Mouse (Mus musculus) embryonic facial prominence, embryonic 11.5 days (tissue): ENCODE data around the gene Kif13a. TPM values are rescaled to one million over a fixed set of nuclear protein-coding genes. Genes with fewer than 3 reads are reported as not detected.
A peak's percentile ranks its signal among the peaks of the same experiment; 100 is the strongest.

Source experiments
- ATAC-seq: fragments of 200-750 bp; cut with Nextera tagmentation; replicated peaks from 2 replicates; pipeline ENCODE4 v1.8.0; 2017; ENCODE audit warnings: low read depth; ENCODE audit not compliant: insufficient number of reproducible peaks, low FRiP score, low TSS enrichment
- DNase-seq: peaks from one replicate; pipeline ENCODE4 v3.0.0-alpha.2; 2015; ENCODE audit warnings: low spot score
- H3K27ac ChIP-seq: fragments of 300-500 bp; sonication (generic); replicated peaks from 2 replicates; pipeline ENCODE4 v1.5.1; 2014; ENCODE audit warnings: mild to moderate bottlenecking, low read depth, low read length, control low read depth
- H3K27me3 ChIP-seq: fragments of 300-500 bp; sonication (generic); 2 replicates; pipeline ENCODE4 v1.6.1; 2014; ENCODE audit warnings: mild to moderate bottlenecking, low read length, moderate library complexity, mixed read lengths; ENCODE audit not compliant: control insufficient read depth, insufficient read depth
- H3K36me3 ChIP-seq: fragments of 300-500 bp; sonication (generic); replicated peaks from 2 replicates; pipeline ENCODE4 v1.6.1; 2014; ENCODE audit warnings: low read depth, mild to moderate bottlenecking, low read length, moderate library complexity, mixed read lengths; ENCODE audit not compliant: control insufficient read depth, insufficient read depth
- H3K4me1 ChIP-seq: fragments of 300-500 bp; sonication (generic); 2 replicates; pipeline ENCODE4 v1.6.1; 2014; ENCODE audit warnings: low read length, mixed read lengths; ENCODE audit not compliant: control insufficient read depth, insufficient read depth
- H3K4me2 ChIP-seq: fragments of 300-500 bp; sonication (generic); 2 replicates; pipeline ENCODE4 v1.6.1; 2014; ENCODE audit warnings: low read depth, mild to moderate bottlenecking, control low read depth, low read length, moderate library complexity
- H3K4me3 ChIP-seq: fragments of 300-500 bp; sonication (generic); 2 replicates; pipeline ENCODE4 v1.5.1; 2014; ENCODE audit warnings: low read depth, low read length, control low read depth
- H3K9ac ChIP-seq: fragments of 300-500 bp; sonication (generic); replicated peaks from 2 replicates; pipeline ENCODE4 v1.6.1; 2014; ENCODE audit warnings: mild to moderate bottlenecking, control low read depth, low read length
- H3K9me3 ChIP-seq: fragments of 300-500 bp; sonication (generic); replicated peaks from 2 replicates; pipeline ENCODE4 v1.6.1; 2016; ENCODE audit warnings: mild to moderate bottlenecking, low read length, inconsistent platforms, mixed read lengths; ENCODE audit not compliant: control insufficient read depth
- WGBS: fragments of 180-500 bp; shearing (Covaris S2); extraction: QIAGEN DNeasy Blood & Tissue Kit; methylation state at CpG from one replicate; pipeline ENCODE4 v1.1.7; 2014; 5-methylcytosine and 5-hydroxymethylcytosine counted together
- polyA plus RNA-seq: library from polyadenylated mRNA; unstranded; fragments of >200 nt; fragmentation: Nextera tagmentation; extraction: Ambion mirVana; gene quantifications from 2 replicates; pipeline ENCODE4 v1.2.1, GENCODE M21; 2014

Kif13a gene
- polyA plus RNA-seq, 1 experiment from 2014 or later, result 19.1 TPM

- no peaks in the 10 kb centered on the region for H3K9me3 ChIP-seq
- DNase-seq, result no peak
- H3K36me3 ChIP-seq, result no peaks in the 10 kb centered on the region
- no peaks in the 10 kb centered on the region for H3K27me3 ChIP-seq
- no peaks in the 10 kb centered on the region for H3K4me1 ChIP-seq
- H3K27ac ChIP-seq, result no peak overlapping the region
- no peak overlapping the region for H3K4me3 ChIP-seq
- no peak overlapping the region for H3K9ac ChIP-seq
- no peak overlapping the region for H3K4me2 ChIP-seq
- no peak for ATAC-seq
- WGBS, result 94% methylated on average over 4 of the region's 4 CpGs
These were observed 106.4 kb downstream of the Kif13a start for GRCm38 (mm10) chr13:46823271-46823670.

GRCm38 (mm10) chr13:46822200-46822599 is 107.5 kb downstream of the Kif13a start:
- no peak overlapping the region for H3K27ac ChIP-seq
- no peaks in the 10 kb centered on the region for H3K4me1 ChIP-seq
- H3K9me3 ChIP-seq, result no peaks in the 10 kb centered on the region
- WGBS, result 86% methylated on average over 8 of the region's 8 CpGs
- DNase-seq (no peak), ATAC-seq (no peak)
- H3K36me3 ChIP-seq, result no peaks in the 10 kb centered on the region
- H3K4me2 ChIP-seq, result no peak overlapping the region
- no peaks in the 10 kb centered on the region for H3K27me3 ChIP-seq
- no peak overlapping the region for H3K9ac ChIP-seq
- H3K4me3 ChIP-seq, result no peak overlapping the region

GRCm38 (mm10) chr13:46819729-46820223 is 109.9 kb downstream of the Kif13a start:
- ATAC-seq (no peak), DNase-seq (peak; percentile 38)
- Histone ChIP-seq H3K27ac (no peak overlapping the region), H3K9ac (no peak overlapping the region), H3K36me3 (no peaks in the 10 kb centered on the region), H3K4me2 (no peak overlapping the region), H3K4me1 (no peaks in the 10 kb centered on the region), H3K4me3 (no peak overlapping the region), H3K27me3 (no peaks in the 10 kb centered on the region), H3K9me3 (no peaks in the 10 kb centered on the region)
- WGBS, result 78% methylated on average over 13 of the region's 13 CpGs

GRCm38 (mm10) chr13:46819202-46819728 is 110.4 kb downstream of the Kif13a start:
- Histone ChIP-seq H3K36me3 (no peaks in the 10 kb centered on the region), H3K4me2 (no peak overlapping the region), H3K27ac (no peak overlapping the region), H3K9ac (no peak overlapping the region), H3K9me3 (no peaks in the 10 kb centered on the region), H3K4me3 (no peak overlapping the region), H3K4me1 (no peaks in the 10 kb centered on the region), H3K27me3 (no peaks in the 10 kb centered on the region)
- WGBS, result 79% methylated on average over 8 of the region's 8 CpGs
- DNase-seq (peak; percentile 14), ATAC-seq (no peak)

- Histone ChIP-seq H3K36me3 (no peaks in the 10 kb centered on the region; the same call in 1 of the 2 replicates), H3K4me2 (no peak overlapping the region), H3K27me3 (no peaks in the 10 kb centered on the region), H3K4me1 (no peaks in the 10 kb centered on the region), H3K9ac (no peak overlapping the region), H3K9me3 (no peaks in the 10 kb centered on the region), H3K4me3 (no peak overlapping the region), H3K27ac (no peak overlapping the region)
- DNase-seq (no peak), ATAC-seq (no peak)
- 83% methylated on average over 9 of the region's 9 CpGs for WGBS
These were observed 111.3 kb downstream of the Kif13a start for GRCm38 (mm10) chr13:46818374-46818773.

GRCm38 (mm10) chr13:46812648-46813184 is 117.0 kb downstream of the Kif13a start:
- Histone ChIP-seq H3K4me3 (no peak overlapping the region), H3K4me2 (no peak overlapping the region), H3K9ac (no peak overlapping the region), H3K27me3 (no peaks in the 10 kb centered on the region), H3K4me1 (no peaks in the 10 kb centered on the region), H3K36me3 (peaks cover 8% of the 10 kb centered on the region), H3K27ac (no peak overlapping the region), H3K9me3 (no peaks in the 10 kb centered on the region)
- ATAC-seq, result no peak
- DNase-seq, result no peak
- WGBS, result 91% methylated on average over 15 of the region's 15 CpGs

GRCm38 (mm10) chr13:46811696-46812095 is 118.0 kb downstream of the Kif13a start:
- Histone ChIP-seq H3K27ac (no peak overlapping the region), H3K36me3 (peaks cover 8% of the 10 kb centered on the region), H3K4me2 (no peak overlapping the region), H3K27me3 (no peaks in the 10 kb centered on the region), H3K4me3 (no peak overlapping the region), H3K4me1 (no peaks in the 10 kb centered on the region), H3K9ac (no peak overlapping the region), H3K9me3 (no peaks in the 10 kb centered on the region)
- ATAC-seq (no peak), DNase-seq (no peak)
- 72% methylated on average over 9 of the region's 9 CpGs for WGBS

- H3K9ac ChIP-seq, result no peak overlapping the region
- 93% methylated on average over 17 of the region's 17 CpGs for WGBS
- no peaks in the 10 kb centered on the region for H3K4me1 ChIP-seq
- no peak overlapping the region for H3K4me3 ChIP-seq
- H3K27me3 ChIP-seq, result no peaks in the 10 kb centered on the region
- ATAC-seq (no peak), DNase-seq (no peak)
- H3K36me3 ChIP-seq, result peaks cover 8% of the 10 kb centered on the region
- H3K9me3 ChIP-seq, result no peaks in the 10 kb centered on the region
- H3K27ac ChIP-seq, result no peak overlapping the region
- no peak overlapping the region for H3K4me2 ChIP-seq
These were observed 119.1 kb downstream of the Kif13a start for GRCm38 (mm10) chr13:46810613-46811012.
